Mouse (Mus musculus) v-Abl transformed pro-B cells (cell line): ENCODE results near the gene Pm20d1.
"Not testable (repeated sequence)": the region's sequence is repeated elsewhere in the genome, so short reads cannot be mapped to it uniquely, and the experiment has no call there.

Experiments used
- in situ Hi-C, 2 experiments: fragments of 400-800 bp; cut with MboI; formaldehyde crosslinking; loops; one replicate each; pipeline ENCODE4 v1.15.1; 2025; ENCODE audit not compliant: unreplicated experiment in 2 of 2

The Pm20d1 gene

DNA sequence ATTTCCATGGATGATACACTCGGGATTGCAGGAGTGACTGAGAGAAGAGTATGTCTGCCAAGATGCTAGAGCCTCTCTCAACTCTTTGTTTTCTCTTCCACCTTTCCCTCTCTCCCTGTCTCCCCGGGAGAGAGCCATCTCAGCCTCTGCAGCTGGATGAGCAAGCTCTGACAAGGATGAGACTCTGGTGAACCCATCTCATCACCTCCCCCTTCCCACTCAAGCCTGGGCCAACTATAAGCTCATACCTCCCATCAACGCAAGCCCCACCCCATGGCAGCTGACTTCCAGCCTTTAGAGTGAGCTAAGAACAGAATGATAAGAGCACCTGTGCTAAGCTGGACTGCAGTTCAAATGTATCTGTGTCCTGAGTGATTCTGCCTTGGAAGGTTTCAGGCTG is 27.9 kb upstream of the Pm20d1 start:
- in situ Hi-C loops = loop anchor here (5.0 to 25.0 kb wide), 3 partner anchors 54 to 482 kb away; partner anchors contain the start of gene Ikbke (in 1 of the 2)

DNA sequence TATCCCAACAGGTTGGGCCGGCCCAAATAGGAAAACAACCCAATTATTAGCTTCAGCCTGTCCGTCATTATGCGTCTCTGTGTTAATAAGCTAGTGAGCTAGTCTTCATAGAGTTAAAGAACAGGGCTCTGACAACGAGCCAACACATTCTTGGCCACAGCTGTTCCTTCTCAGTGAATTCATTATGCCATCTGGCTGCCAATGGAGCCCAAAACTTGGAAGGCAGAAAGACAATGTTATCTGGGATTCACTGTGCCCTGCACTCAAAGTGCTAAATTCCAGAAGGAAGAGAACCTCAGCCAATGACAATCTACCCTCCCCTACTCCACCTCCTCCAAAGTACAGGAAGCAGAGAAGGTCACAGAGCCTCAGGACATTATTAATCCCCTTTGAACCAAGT is 26.5 kb upstream of the Pm20d1 start:
- in situ Hi-C loops = loop anchor here (5.0 to 25.0 kb wide), 2 partner anchors 158 to 483 kb away; partner anchors contain the start of gene Ikbke (in 1 of the 2)

DNA sequence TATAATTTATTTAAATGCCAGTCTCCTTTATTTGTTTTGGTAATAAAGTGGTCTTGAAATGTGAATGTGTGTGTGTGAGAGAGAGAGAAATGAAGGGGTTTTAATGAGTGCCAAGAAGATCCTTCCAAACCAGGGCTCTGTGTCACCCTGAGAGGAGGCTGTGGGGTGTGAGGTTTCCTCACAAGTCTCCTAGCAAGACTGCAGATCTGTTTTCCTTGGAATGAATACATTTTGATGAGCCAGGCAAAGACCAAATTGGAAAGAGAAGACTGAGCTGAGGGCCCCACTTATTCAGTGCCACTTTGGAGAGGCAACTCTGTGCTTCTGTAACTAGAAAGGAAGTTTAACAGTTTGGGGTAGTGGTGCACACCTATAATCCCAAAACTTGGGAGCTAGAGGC is 25.7 kb upstream of the Pm20d1 start:
- in situ Hi-C loops = loop anchor here (5.0 to 25.0 kb wide), 2 partner anchors 159 to 484 kb away; partner anchors contain the start of gene Ikbke (in 1 of the 2)

DNA sequence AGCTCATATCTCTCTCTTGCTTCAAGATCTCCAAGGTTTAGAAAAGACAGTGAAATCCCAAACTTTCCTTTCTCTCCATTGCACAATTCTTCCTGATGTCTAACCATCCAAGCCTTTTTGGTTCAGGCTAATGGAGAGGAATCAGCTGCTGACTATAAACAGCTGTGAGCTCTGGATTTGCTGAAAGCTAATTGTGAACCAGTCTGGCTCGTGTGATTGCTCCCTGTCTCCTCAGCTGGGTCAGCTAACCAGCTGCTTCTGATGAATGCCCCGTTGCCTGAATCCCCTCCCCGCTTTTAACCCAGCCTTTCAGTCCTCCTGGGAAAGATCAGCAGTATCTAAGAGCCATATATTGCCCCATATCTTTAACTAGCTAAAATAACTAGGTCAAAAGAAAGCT is 2.6 kb upstream of the Pm20d1 start:
- in situ Hi-C loops = no loop called here

DNA sequence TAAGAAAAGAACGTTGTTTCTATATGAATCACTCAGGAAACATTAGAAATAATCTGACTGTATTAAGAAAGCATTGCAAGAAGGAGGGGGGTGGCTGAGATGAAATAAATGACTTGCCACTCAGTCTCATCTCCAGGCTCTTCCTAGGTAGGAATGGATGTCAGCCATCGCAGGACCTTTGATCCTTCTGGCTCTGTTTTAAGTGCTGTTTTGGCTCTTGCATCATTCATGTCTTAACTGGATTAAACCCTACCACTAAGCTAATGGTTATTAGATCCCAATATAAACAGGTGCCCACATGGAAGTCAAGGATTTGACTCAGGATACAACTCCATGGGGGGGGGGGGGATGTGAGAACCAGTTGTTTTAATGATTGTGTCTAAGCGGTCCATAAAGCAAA is 2.0 kb upstream of the Pm20d1 start:
- in situ Hi-C loops = no loop called here

DNA sequence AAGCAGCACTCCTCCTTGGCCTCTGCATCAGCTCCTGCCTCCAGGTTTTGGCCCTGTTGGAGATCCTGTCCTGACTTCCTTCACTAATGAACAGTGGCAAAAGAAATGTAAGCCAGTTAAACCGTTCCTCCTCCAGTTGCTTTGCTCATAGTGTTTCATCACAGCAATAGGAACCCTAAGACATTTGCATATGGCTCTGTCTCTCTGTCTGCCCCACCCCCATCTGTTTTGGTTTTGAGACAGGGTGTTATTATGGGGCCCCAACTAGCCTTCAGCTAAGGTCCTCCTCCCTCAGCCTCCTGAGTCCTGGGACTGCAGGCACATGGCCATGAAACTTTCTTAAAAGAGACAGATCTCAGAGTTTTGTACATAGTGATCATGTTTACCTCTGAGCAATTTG is 2.8 kb downstream of the Pm20d1 start:
- in situ Hi-C loops = no loop called here

DNA sequence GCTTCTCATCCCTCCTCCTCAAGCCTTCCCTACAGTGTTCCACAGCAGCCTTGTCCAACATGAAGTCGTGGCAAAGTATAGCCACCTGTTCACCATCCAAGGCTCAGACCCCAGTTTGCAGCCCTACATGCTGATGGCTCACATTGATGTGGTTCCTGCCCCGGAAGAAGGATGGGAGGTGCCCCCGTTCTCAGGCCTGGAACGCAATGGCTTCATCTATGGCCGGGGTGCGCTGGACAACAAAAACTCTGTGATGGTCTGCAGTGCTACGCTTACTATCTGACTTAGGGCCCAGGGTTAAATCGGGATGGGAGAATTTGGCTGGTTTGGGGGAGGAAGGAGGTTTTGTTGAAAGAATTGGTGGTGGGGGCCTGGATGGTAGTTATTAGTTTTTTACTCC is 3.9 kb downstream of the Pm20d1 start:
- in situ Hi-C loops = no loop called here

DNA sequence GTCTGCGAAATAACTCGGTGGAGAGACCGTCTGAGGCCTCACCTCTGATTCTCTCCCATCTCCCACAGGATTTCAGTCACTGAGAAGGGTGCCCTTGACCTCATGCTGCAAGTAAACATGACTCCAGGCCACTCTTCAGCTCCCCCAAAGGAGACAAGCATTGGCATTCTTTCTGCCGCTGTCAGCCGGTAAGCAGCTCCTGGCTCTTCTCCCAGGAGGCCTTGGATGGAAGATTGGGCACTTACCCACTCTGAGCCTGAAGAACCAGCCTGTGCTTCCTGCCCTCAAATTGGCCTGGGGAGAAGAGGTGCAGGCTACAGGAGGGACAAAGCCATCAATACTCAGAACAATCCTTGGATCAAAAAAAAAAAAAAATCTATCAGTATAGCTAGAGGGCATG is 5.5 kb downstream of the Pm20d1 start:
- in situ Hi-C loops = no loop called here

DNA sequence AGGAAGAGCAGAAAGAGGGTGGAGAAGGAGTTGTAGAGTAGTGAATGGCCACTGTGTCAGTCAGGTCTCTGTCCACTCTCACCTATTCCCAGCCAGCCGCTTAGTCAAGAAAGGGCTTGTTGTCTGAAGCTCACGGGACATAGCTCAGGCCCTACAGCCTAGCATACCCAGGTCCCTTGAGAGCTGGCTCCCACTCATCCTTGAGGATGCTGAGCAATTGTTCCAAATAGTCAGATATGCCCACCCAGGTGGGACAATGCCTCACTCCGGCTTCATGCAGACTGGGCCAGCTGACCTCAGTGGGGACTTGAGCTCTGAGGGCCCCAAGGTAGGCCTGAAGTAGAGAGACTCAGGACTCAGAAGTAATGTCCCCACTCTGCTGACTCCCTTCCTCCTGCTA is 7.0 kb downstream of the Pm20d1 start:
- in situ Hi-C loops = no loop called here

DNA sequence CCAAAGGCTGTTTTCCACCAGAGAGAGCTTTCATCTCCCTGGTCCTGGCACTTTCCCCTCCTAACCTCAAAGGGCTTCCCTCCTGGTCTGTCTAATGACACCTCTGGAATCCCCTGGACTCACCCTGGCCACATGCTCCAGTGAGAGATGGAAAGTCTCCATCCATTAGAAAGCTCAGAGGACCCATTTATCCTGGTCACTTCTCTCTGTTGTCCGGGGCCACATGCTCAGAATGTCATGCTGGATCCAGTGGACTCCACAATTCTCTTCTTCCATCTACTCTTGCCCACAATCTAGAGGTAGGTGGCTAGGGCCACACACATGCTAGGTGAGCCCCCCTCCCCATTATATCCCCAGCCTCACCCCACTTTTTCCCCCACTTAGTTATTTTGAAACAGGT is 11.8 kb downstream of the Pm20d1 start:
- in situ Hi-C loops = no loop called here

DNA sequence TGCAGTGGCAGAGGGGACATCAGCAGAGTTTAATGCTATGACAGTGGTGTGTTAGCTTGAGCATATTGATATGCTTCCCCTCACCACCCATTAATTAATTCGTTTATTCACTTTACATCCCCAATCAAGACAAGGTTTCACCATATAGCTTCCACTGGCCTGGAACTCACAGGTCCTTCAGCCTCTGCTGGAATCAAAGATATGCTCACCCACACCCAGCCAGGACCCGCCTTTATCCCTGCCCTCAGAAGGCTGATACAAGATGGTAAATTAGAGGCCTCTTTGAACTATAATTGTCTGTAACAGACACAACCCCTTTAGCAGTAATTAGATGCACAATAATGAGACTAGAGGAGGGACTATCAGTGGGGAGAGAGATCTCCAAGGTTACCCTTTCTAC is 12.5 kb downstream of the Pm20d1 start:
- in situ Hi-C loops = loop anchor here in 1 of 2 experiments (5.0 kb wide), 1 partner anchor 73 kb away; no protein-coding TSS in a partner anchor

DNA sequence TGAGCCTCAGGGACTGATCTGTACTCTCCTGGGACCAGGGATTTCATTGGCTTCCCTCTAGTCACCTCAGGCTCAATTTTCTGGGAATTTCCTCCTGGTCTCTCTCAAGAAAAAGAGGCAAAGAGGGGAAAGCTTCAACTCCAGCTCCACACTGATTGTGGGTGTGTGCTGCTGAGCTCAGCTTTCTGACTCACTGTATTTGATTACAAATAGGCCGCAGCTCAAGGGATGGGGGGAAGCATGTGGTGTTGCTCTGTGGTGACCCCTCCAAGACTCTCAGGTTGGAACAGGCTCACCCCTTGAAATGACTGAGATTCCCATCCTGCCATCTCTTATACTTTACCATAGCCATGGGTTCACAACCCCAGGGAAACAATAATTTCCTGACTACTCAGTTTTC is 14.2 kb downstream of the Pm20d1 start:
- in situ Hi-C loops = loop anchor here in 1 of 2 experiments (5.0 kb wide), 1 partner anchor 71 kb away; no protein-coding TSS in a partner anchor

DNA sequence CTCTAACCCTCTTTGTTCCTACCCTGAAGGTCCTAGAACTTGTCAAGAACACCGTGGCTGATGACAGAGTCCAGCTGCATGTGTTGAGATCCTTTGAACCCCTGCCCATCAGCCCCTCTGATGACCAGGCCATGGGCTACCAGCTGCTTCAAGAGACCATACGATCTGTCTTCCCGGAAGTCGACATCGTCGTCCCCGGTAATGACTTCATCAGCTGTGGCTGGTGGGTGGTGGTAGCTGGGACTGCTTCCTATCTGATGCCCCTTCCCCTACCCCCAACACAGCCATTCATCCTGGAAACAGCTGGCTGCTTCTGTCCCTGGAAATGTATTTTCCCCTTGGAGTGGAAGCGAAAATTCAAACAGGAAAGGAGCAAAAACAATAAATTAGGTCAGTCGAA is 14.8 kb downstream of the Pm20d1 start:
- in situ Hi-C loops = loop anchor here in 1 of 2 experiments (5.0 kb wide), 1 partner anchor 70 kb away; no protein-coding TSS in a partner anchor

DNA sequence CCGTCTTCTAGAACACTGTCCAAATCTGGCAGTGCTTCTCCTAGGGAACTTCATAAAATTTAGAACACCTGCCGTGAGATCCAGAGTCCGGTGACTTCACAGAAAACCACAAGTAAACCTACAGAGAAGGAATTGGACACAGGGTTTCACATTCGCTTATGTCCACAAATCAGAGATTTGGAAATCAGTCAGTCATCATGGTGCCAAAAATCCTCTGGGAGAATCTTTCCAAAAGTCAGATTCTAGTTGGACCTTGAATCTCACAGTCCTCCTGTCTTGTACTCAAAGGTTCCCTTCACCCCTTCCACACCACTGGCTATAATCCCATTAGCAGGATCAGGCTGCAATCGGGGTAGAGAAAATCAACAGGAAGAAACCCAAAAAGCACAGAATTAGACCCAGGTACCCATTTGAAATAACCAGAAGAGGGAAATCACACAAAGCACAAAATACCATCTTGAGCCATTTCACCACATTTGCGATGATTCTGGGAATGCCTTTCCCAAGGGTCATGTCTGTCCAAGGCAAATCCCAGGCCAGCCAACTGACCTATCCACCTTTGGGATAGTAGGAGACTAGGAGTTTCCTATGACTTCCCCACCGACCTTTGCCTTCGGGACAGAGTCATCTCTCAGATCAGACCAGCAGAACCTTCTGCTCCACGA is 15.6 kb downstream of the Pm20d1 start:
- in situ Hi-C loops = loop anchor here in 1 of 2 experiments (5.0 kb wide), 1 partner anchor 70 kb away; no protein-coding TSS in a partner anchor

DNA sequence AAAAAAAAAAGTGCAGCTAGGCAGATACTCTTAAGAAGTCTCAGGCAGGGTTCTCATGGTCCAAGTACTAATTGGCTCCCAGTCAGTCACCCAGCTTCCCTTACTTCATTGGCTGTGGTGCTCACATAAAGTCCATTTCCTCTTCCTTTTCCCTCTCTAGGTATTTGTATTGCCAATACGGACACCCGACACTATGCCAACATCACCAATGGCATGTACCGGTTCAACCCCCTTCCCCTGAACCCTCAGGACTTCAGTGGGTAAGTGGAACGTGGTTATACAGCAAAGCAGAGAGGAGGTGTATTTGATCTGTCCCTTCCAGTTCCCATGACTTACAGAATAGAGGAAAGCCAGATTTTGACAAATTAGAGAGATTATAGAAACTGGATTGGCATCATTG is 16.6 kb downstream of the Pm20d1 start:
- in situ Hi-C loops = loop anchor here in 1 of 2 experiments (5.0 kb wide), 1 partner anchor 69 kb away; no protein-coding TSS in a partner anchor

DNA sequence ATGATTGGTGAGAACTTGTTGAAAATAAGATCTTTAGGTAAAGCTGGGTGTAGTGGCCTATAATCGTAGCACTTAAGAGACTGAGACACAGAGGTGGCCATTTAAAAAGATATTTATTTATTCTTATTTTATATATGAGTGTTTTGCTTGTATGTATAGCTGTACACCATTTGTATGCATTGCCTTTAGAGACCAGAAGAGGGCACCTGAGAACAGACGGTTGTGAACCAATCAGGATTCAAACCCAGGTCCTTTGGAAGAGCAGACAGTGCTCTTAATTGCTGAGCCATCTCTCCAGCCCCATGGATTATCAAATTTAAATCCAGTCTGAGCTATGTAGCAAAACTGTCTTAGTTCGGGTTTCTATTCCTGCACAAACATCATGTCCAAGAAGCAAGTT is 17.0 kb downstream of the Pm20d1 start:
- in situ Hi-C loops = loop anchor here in 1 of 2 experiments (5.0 kb wide), 1 partner anchor 68 kb away; no protein-coding TSS in a partner anchor

DNA sequence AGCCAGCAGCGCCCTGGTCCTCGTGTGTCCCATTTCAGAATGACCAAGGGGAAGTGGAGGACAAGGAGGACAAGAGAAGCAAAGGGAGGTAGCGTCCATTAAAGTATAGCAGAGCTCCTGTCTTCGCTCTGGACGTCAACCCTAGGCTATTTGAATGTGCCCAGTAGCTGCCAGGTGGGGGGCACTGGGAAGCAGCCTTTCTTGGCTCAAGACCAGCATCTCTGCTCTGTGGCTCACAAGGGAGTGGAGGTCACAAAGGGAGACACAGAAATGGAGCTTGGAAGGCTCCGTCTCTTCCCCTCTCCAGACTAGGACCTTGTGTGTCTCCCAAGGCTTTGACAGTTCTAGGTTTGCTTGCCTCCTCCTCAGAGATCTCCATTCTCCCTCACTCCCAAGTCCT is 19.7 kb downstream of the Pm20d1 start:
- in situ Hi-C loops = no loop called here

DNA sequence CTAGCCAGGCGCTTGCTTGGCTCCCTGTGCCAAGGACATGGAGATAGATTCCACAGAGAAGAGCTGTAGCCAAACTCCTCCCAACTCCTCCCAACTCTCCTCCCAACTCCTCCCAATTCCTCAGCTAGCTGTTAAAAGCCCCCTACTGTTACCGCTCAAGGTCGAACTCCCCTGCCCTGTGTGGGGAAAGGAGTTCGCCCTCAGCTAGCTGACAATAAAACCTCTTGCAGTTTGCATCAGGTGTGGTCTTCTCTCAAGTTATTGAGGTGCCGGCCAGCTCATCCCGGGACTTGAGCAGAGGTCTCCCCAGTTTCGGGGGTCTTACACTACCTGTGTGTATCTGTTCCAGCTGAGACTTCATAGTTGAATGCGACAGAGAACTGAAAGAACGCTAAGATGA is 23.2 kb downstream of the Pm20d1 start:
- in situ Hi-C loops = not testable (repeated sequence)

DNA sequence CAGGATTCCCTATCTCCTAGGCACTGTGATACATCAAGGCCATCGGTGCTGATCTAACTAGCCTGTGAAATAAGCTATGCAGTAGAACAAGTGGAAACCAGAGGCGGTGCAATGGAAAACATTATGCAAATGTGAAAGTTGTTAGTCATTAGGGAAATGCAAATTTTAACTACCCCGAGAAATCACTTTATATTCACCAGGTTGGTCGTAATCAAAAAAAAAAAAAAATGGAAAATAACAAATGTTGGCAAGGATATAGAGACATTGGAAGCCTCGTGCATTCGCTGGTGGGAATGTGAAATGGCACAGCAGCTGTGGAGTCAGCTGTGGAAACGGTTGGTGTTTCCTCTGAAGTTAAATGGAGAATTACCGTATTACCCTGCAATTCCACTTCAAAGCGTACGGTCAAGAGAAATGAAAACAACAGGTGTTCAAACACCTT is 23.7 kb downstream of the Pm20d1 start:
- in situ Hi-C loops = no loop called here

DNA sequence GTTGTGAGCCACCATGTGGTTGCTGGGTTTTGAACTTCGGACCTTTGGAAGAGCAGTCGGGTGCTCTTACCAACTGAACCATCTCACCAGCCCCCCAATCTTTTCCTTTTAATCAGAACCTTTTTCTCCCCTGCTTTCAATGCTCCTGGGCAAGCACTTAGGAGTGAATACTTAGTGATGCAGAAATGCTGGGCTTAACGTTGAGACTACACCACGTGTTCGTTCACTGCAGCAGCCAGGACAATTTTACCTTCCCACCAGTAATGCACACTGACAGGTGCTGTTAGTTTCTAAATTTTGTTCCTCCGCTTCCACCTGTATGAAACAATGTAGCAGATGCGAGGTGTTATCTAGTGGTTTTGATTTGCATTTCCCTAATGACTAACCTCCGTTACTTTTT is 25.1 kb downstream of the Pm20d1 start:
- in situ Hi-C loops = no loop called here

DNA sequence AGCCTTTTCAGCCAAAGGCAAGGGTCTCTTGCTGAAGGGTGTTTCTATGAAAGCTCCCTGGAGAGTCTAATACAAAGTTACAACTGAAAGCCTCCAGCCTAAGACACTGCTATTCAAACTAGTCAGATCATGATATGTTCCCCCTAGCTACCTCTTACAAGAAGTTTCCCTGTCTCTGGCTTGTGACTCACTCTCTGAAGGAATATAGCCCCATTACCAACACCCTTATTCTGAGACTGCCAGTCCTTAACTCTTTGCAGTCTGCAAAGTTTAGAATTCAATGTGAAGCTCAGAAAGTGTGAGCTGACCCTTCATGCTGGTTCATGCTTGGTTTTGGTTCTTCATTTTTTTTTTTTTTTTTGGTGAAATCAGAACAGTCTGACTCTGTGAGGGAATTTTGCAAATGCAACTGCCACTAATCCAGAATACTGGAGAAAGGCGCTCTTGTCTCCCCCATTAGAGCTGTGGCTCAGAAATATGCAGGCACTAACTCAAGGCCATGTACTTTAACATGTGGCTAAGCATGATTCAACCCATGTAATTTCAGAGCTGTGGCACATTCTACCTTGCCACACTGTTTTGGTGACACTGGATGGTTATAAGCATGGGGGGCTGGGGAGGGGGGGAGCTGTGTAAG is 25.8 kb downstream of the Pm20d1 start:
- in situ Hi-C loops = no loop called here

DNA sequence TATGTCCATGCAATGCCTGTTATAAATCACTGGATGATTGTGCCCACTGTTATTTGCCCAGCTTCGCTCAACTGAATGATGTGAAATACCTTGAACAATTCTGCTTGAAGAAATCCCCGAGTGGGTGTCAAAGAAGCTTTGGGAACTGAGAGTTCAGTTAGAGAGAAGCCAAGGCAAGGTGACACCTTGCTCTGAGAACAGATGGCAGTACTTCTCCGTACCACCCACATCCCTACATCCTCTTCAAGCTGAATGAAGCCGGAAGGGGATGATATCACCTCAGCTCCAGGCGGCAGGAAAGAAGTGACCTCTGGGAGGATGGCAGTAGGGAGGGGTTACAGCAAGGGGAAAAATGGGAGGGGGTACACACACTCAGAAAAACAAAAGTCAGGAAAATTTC is 26.4 kb downstream of the Pm20d1 start:
- in situ Hi-C loops = no loop called here
